Mouse (Mus musculus) hindbrain, embryonic 15.5 days (tissue): ENCODE measurements around the gene Ikbke. TPM values are rescaled to one million over a fixed set of nuclear protein-coding genes. Genes with fewer than 3 reads are reported as not detected.
A peak's percentile ranks its signal among the peaks of the same experiment; 100 is the strongest.

Experiments
- ATAC-seq: fragments of 200-750 bp; cut with Nextera tagmentation; 2 replicates; pipeline ENCODE4 v1.8.0; 2017; ENCODE audit warnings: low read depth, moderate number of reproducible peaks, moderate TSS enrichment; ENCODE audit not compliant: low FRiP score
- H3K27ac ChIP-seq: fragments of 300-500 bp; sonication (generic); replicated peaks from 2 replicates; pipeline ENCODE4 v1.5.1; 2015; ENCODE audit warnings: mild to moderate bottlenecking, inconsistent platforms
- H3K27me3 ChIP-seq: fragments of 300-500 bp; sonication (generic); 2 replicates; pipeline ENCODE4 v1.6.1; 2015; ENCODE audit warnings: control low read depth, inconsistent platforms
- H3K36me3 ChIP-seq: fragments of 300-500 bp; sonication (generic); 2 replicates; pipeline ENCODE4 v1.6.1; 2015; ENCODE audit warnings: control low read depth, inconsistent platforms
- H3K4me1 ChIP-seq: fragments of 300-500 bp; sonication (generic); replicated peaks from 2 replicates; pipeline ENCODE4 v1.6.1; 2015; ENCODE audit warnings: control low read depth, inconsistent platforms
- H3K4me2 ChIP-seq: fragments of 300-500 bp; sonication (generic); 2 replicates; pipeline ENCODE4 v1.6.1; 2015; ENCODE audit warnings: moderate library complexity, mild to moderate bottlenecking, inconsistent platforms
- H3K4me3 ChIP-seq: fragments of 300-500 bp; sonication (generic); 2 replicates; pipeline ENCODE4 v1.5.1; 2015; ENCODE audit warnings: mild to moderate bottlenecking, inconsistent platforms
- H3K9ac ChIP-seq: fragments of 300-500 bp; sonication (generic); 2 replicates; pipeline ENCODE4 v1.6.1; 2015; ENCODE audit warnings: inconsistent platforms
- H3K9me3 ChIP-seq: fragments of 300-500 bp; sonication (generic); 2 replicates; pipeline ENCODE4 v1.6.1; 2016; ENCODE audit warnings: control low read depth, inconsistent platforms
- WGBS: fragments of 180-500 bp; shearing (Covaris S2); methylation state at CpG from one replicate; pipeline ENCODE4 v1.1.7; 2015; 5-methylcytosine and 5-hydroxymethylcytosine counted together
- polyA plus RNA-seq: library from polyadenylated mRNA; unstranded; fragments of >200 nt; fragmentation: Nextera tagmentation; extraction: Ambion mirVana; gene quantifications from 2 replicates; pipeline ENCODE4 v1.2.1, GENCODE M21; 2015

Gene Ikbke
- polyA plus RNA-seq, 1 experiment from 2014 or later: 1.2 TPM

GRCm38 (mm10) chr1:131298171-131298570 is 18.8 kb upstream of the Ikbke start:
- Histone ChIP-seq H3K9ac (no peak overlapping the region), H3K4me1 (0 out of 2 replicates have a peak, but pooled peaks cover 3% of the 10 kb centered on the region), H3K27ac (no peak overlapping the region), H3K4me2 (no peak overlapping the region), H3K4me3 (no peak overlapping the region), H3K9me3 (no peaks in the 10 kb centered on the region), H3K36me3 (peaks cover 36% of the 10 kb centered on the region), H3K27me3 (no peaks in the 10 kb centered on the region)
- ATAC-seq: no peak
- 87% methylated on average over 9 of the region's 9 CpGs for WGBS

- Histone ChIP-seq H3K36me3 (peaks cover 46% of the 10 kb centered on the region), H3K4me2 (no peak overlapping the region), H3K9ac (no peak overlapping the region), H3K4me1 (0 out of 2 replicates have a peak, but pooled peaks cover 3% of the 10 kb centered on the region), H3K27ac (no peak overlapping the region), H3K27me3 (no peaks in the 10 kb centered on the region), H3K9me3 (no peaks in the 10 kb centered on the region), H3K4me3 (no peak overlapping the region)
- WGBS: 88% methylated on average over 7 of the region's 7 CpGs
- ATAC-seq: no peak
Measured at GRCm38 (mm10) chr1:131296726-131297125, 17.3 kb upstream of the Ikbke start.

GRCm38 (mm10) chr1:131295200-131295599 is 15.8 kb upstream of the Ikbke start:
- no peak for ATAC-seq
- no peak overlapping the region for H3K4me2 ChIP-seq
- H3K36me3 ChIP-seq: peaks cover 54% of the 10 kb centered on the region
- H3K4me3 ChIP-seq: no peak overlapping the region
- WGBS: 46% methylated on average over 8 of the region's 8 CpGs
- no peak overlapping the region for H3K9ac ChIP-seq
- H3K4me1 ChIP-seq: 0 out of 2 replicates have a peak, but pooled peaks cover 2% of the 10 kb centered on the region
- no peaks in the 10 kb centered on the region for H3K27me3 ChIP-seq
- no peak overlapping the region for H3K27ac ChIP-seq
- no peaks in the 10 kb centered on the region for H3K9me3 ChIP-seq

- H3K27ac ChIP-seq: no peak overlapping the region
- WGBS: 76% methylated on average over 2 of the region's 2 CpGs
- H3K27me3 ChIP-seq: no peaks in the 10 kb centered on the region
- H3K4me1 ChIP-seq: no peaks in the 10 kb centered on the region
- no peak overlapping the region for H3K4me3 ChIP-seq
- H3K4me2 ChIP-seq: no peak overlapping the region
- H3K9ac ChIP-seq: no peak overlapping the region
- ATAC-seq: no peak
- H3K9me3 ChIP-seq: no peaks in the 10 kb centered on the region
- H3K36me3 ChIP-seq: peaks cover 50% of the 10 kb centered on the region
Measured at GRCm38 (mm10) chr1:131293922-131294250, 14.5 kb upstream of the Ikbke start.

GRCm38 (mm10) chr1:131293221-131293921 is 14.0 kb upstream of the Ikbke start:
- H3K4me1 ChIP-seq: no peaks in the 10 kb centered on the region
- peaks cover 51% of the 10 kb centered on the region for H3K36me3 ChIP-seq
- ATAC-seq: no peak
- H3K9me3 ChIP-seq: no peaks in the 10 kb centered on the region
- no peak overlapping the region for H3K4me2 ChIP-seq
- H3K4me3 ChIP-seq: no peak overlapping the region
- H3K9ac ChIP-seq: no peak overlapping the region
- 78% methylated on average over 4 of the region's 4 CpGs for WGBS
- H3K27ac ChIP-seq: no peak overlapping the region
- no peaks in the 10 kb centered on the region for H3K27me3 ChIP-seq

GRCm38 (mm10) chr1:131290648-131291047 is 11.2 kb upstream of the Ikbke start:
- ATAC-seq: no peak
- Histone ChIP-seq H3K4me1 (no peaks in the 10 kb centered on the region), H3K36me3 (peaks cover 38% of the 10 kb centered on the region), H3K9me3 (no peaks in the 10 kb centered on the region), H3K27ac (no peak overlapping the region), H3K4me3 (no peak overlapping the region), H3K9ac (no peak overlapping the region), H3K4me2 (no peak overlapping the region), H3K27me3 (no peaks in the 10 kb centered on the region)
- 48% methylated on average over 2 of the region's 2 CpGs for WGBS

- H3K4me1 ChIP-seq: peaks cover 5% of the 10 kb centered on the region; the same call in 1 of the 2 replicates
- WGBS: 90% methylated on average over 6 of the region's 6 CpGs
- H3K9me3 ChIP-seq: no peaks in the 10 kb centered on the region
- no peaks in the 10 kb centered on the region for H3K27me3 ChIP-seq
- no peak overlapping the region for H3K27ac ChIP-seq
- H3K36me3 ChIP-seq: peaks cover 33% of the 10 kb centered on the region
- no peak for ATAC-seq
- H3K4me3 ChIP-seq: no peak overlapping the region
- no peak overlapping the region for H3K4me2 ChIP-seq
- no peak overlapping the region for H3K9ac ChIP-seq
Measured at GRCm38 (mm10) chr1:131288938-131289337, 9.5 kb upstream of the Ikbke start.

- H3K4me1 ChIP-seq: peaks cover 5% of the 10 kb centered on the region; the same call in 1 of the 2 replicates
- H3K4me3 ChIP-seq: no peak overlapping the region
- no peak overlapping the region for H3K4me2 ChIP-seq
- no peak overlapping the region for H3K9ac ChIP-seq
- H3K9me3 ChIP-seq: no peaks in the 10 kb centered on the region
- H3K27me3 ChIP-seq: no peaks in the 10 kb centered on the region
- 75% methylated on average over 2 of the region's 2 CpGs for WGBS
- H3K27ac ChIP-seq: no peak overlapping the region
- H3K36me3 ChIP-seq: peaks cover 28% of the 10 kb centered on the region
- ATAC-seq: no peak
Measured at GRCm38 (mm10) chr1:131287267-131287666, 7.9 kb upstream of the Ikbke start.

- H3K4me3 ChIP-seq: no peak overlapping the region
- ATAC-seq: no peak
- H3K4me1 ChIP-seq: peaks cover 5% of the 10 kb centered on the region; the same call in 1 of the 2 replicates
- no peaks in the 10 kb centered on the region for H3K9me3 ChIP-seq
- H3K27ac ChIP-seq: no peak overlapping the region
- H3K9ac ChIP-seq: no peak overlapping the region
- H3K4me2 ChIP-seq: no peak overlapping the region
- H3K27me3 ChIP-seq: no peaks in the 10 kb centered on the region
- H3K36me3 ChIP-seq: peaks cover 23% of the 10 kb centered on the region
- WGBS: 86% methylated on average over 5 of the region's 5 CpGs
Measured at GRCm38 (mm10) chr1:131286803-131287202, 7.4 kb upstream of the Ikbke start.

- peaks cover 14% of the 10 kb centered on the region for H3K36me3 ChIP-seq
- WGBS: 84% methylated on average over 4 of the region's 4 CpGs
- no peak for ATAC-seq
- no peaks in the 10 kb centered on the region for H3K9me3 ChIP-seq
- H3K9ac ChIP-seq: no peak overlapping the region
- no peak overlapping the region for H3K4me3 ChIP-seq
- H3K27me3 ChIP-seq: no peaks in the 10 kb centered on the region
- H3K4me2 ChIP-seq: no peak overlapping the region
- peak overlapping the region; percentile 34; the same call in 1 of the 2 replicates for H3K27ac ChIP-seq
- H3K4me1 ChIP-seq: peaks cover 5% of the 10 kb centered on the region; the same call in 1 of the 2 replicates
Measured at GRCm38 (mm10) chr1:131284616-131285015, 5.2 kb upstream of the Ikbke start.

GRCm38 (mm10) chr1:131284167-131284566 is 4.8 kb upstream of the Ikbke start:
- ATAC-seq: 0 out of 2 replicates have a peak, but pooled peaks have one; percentile 29

GRCm38 (mm10) chr1:131281731-131282130 is 2.3 kb upstream of the Ikbke start:
- Histone ChIP-seq H3K27me3 (no peaks in the 10 kb centered on the region), H3K9me3 (no peaks in the 10 kb centered on the region), H3K4me3 (no peak overlapping the region), H3K27ac (no peak overlapping the region), H3K4me2 (no peak overlapping the region), H3K4me1 (peaks cover 5% of the 10 kb centered on the region; the same call in 1 of the 2 replicates), H3K36me3 (peaks cover under 1% of the 10 kb centered on the region; the same call in 1 of the 2 replicates), H3K9ac (no peak overlapping the region)
- no peak for ATAC-seq
- WGBS: 61% methylated on average over 4 of the region's 4 CpGs

More at GRCm38 (mm10) chr1:131284167-131284566, 4.8 kb upstream of the Ikbke start:
- Histone ChIP-seq H3K4me3 (no peak overlapping the region), H3K4me1 (peaks cover 5% of the 10 kb centered on the region; the same call in 1 of the 2 replicates), H3K9me3 (no peaks in the 10 kb centered on the region), H3K27ac (peak overlapping the region; percentile 34; the same call in 1 of the 2 replicates), H3K4me2 (no peak overlapping the region), H3K9ac (no peak overlapping the region), H3K27me3 (no peaks in the 10 kb centered on the region), H3K36me3 (peaks cover 13% of the 10 kb centered on the region)
- 71% methylated on average over 1 of the region's 1 CpGs for WGBS
